Mouse (Mus musculus): Measurements from ENCODE around the gene Wdr92. TPM values are rescaled to one million over a fixed set of nuclear protein-coding genes. Genes with fewer than 3 reads are reported as not detected.

Gene Wdr92
- polyA plus RNA-seq (2015; fragmentation: Nextera tagmentation; extraction: Ambion mirVana), result 27.5 and 27.6 TPM in 2 replicates

DNA sequence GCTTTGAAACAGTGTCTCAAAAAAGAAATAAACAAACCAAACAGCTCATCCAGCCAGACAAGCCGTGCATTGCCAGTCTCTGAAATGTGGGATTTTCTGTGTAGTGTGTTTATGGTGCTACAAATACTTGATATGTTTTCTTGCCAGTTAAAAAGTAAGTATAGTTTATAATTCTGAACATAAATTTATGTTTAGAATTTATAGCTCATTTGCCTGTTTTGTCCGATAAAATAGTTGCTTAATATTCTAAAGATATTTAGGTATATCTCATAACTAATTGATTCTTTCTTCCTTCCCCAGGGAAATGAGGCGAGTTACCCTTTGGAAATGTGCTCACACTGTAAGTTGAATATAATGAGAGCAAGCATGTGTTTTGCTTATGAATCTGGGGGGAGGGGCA is at the start of gene Wdr92:
TSS of gene Wdr92 (plus strand) at position 301 of the 400 bp plus-strand sequence.
- no peaks in the 10 kb centered on the region for H3K27me3 ChIP-seq
- 83% methylated on average over 3 of the region's 3 CpGs for WGBS
- no peaks in the 10 kb centered on the region for H3K9me3 ChIP-seq (replicated peaks)
- no peaks in the 10 kb centered on the region for H3K4me1 ChIP-seq
- H3K4me2 ChIP-seq, result no peak within 1 kb of the TSS
- H3K4me3 ChIP-seq (replicated peaks), result no peak within 1 kb of the TSS
- no peak within 1 kb of the TSS for H3K27ac ChIP-seq
- no peak for ATAC-seq (replicated peaks; ENCODE audit: low FRiP score)
- no peaks in the 10 kb centered on the region for H3K36me3 ChIP-seq
- no peak within 1 kb of the TSS for H3K9ac ChIP-seq

DNA sequence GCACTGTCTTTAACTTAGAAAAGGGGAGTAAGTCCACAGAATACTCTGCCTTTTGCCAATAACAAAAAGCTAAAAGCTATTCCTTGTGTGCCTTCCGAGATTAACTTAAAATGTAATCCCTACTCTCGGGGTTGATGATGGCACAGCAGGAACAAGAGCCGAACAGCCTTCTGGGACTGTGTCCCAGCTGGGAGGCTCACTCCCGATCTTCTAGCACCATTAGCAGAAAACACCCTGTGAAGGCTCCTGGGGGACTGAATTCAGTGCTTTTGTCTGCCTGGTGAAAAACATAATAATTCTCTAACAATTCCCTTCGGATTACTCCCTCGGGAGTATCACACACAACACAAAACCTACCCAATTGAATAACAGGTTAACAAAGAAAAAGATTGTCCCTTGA is 46.3 kb upstream of the Wdr92 start:
- Histone ChIP-seq H3K9ac (no peak overlapping the region), H3K4me2 (no peak overlapping the region), H3K9me3 (replicated peaks) (no peaks in the 10 kb centered on the region), H3K4me3 (replicated peaks) (no peak overlapping the region), H3K27me3 (no peaks in the 10 kb centered on the region), H3K36me3 (no peaks in the 10 kb centered on the region), H3K27ac (no peak overlapping the region), H3K4me1 (no peaks in the 10 kb centered on the region)
- ATAC-seq (replicated peaks; ENCODE audit: low FRiP score), result no peak
- 48% methylated on average over 6 of the region's 6 CpGs for WGBS

DNA sequence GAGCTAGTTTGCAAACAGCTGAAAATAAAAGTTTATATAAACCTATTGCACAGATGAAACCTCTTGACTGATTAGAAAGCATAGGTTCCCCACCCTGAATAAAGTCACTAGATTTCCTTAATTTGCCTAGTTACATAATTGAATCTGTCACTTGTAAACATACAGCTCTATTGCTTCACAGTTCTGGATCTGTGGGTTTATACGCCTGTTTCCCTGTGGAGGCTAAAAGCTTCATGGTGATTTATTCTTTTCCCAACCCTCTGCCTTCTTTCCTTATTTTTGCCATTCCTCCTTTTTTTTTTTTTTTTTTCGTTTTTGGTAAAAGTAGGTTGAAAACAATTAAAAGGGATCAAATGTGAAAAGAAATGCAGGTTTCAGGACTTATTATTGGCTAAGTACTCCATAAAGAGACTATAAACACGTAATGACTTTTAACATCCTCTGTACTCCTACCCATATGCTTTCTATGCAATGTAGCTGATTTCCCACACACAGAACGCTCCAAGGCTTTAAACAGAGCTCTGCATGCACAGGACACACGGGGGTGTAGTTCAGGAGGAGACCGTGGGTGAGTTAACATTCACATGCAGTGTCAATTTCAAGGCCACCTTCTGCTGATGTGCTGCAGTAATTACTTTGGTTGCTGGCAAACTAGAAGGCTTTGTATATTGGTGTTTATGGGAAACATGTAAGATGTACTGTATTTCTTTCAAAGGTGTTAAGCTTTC is 43.4 kb upstream of the Wdr92 start:
- Histone ChIP-seq H3K9ac (no peak overlapping the region), H3K4me1 (no peaks in the 10 kb centered on the region), H3K4me2 (no peak overlapping the region), H3K36me3 (no peaks in the 10 kb centered on the region), H3K27me3 (no peaks in the 10 kb centered on the region), H3K9me3 (replicated peaks) (no peaks in the 10 kb centered on the region), H3K27ac (no peak overlapping the region), H3K4me3 (replicated peaks) (no peak overlapping the region)
- WGBS, result 42% methylated on average over 6 of the region's 6 CpGs
- ATAC-seq (replicated peaks; ENCODE audit: low FRiP score), result no peak

DNA sequence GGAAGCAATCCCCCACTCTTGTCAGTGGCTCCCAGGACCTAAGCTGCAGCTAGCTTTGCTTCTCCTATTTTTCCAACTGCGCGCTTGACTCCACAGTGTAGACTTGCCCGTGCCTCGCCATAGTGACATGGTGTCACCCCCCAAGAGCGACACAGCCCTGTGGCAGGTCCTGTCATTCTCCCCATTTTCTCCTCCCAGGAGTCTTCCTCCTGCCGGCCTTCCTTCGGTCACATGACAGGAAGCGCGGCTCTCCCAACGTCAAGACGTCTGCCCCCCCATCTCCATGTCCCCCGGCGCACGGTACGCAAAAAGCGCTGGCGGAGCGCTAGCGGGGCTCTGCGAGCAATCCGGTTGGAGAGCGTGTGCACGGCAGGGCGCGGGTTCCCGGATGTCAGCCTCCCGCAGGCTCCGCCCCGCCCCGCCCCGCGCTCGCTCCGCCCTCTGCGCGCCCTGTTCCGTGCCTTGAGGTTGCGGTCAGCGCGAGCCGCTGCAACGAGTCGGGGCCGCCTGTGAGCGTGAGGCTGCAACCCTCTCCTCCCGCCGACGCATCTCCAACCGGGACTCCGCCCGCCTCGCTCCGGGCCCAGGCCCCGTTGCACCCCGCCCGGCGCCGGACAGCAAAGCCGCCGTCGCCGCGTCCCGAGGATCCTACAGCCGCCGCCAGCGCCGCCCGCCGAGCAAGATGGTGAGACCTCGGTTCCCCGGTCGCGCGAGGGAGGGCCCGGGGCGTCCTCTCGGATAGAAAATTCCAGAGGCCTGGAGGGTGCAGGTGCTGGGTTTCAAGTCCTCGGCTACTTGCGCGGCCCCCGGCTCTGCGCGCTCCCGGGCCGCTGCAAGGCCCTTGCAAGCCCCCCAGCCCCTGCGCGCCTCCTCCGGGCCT is 22.8 kb upstream of the Wdr92 start, which contains the start of gene Ppp3r1:
TSS of gene Ppp3r1 (plus strand) at position 406 of the 880 bp plus-strand sequence.
- Histone ChIP-seq H3K4me1 (peaks cover 23% of the 10 kb centered on the region), H3K4me2 (peak within 1 kb of the TSS; percentile 83), H3K9ac (peak within 1 kb of the TSS; percentile 99), H3K36me3 (no peaks in the 10 kb centered on the region), H3K4me3 (replicated peaks) (peak within 1 kb of the TSS; percentile 80), H3K27me3 (no peaks in the 10 kb centered on the region), H3K9me3 (replicated peaks) (no peaks in the 10 kb centered on the region), H3K27ac (peak within 1 kb of the TSS; percentile 98)
- WGBS, result under 1% methylated on average over 86 of the region's 89 CpGs
- ATAC-seq (replicated peaks; ENCODE audit: low FRiP score), result peak; percentile 98

DNA sequence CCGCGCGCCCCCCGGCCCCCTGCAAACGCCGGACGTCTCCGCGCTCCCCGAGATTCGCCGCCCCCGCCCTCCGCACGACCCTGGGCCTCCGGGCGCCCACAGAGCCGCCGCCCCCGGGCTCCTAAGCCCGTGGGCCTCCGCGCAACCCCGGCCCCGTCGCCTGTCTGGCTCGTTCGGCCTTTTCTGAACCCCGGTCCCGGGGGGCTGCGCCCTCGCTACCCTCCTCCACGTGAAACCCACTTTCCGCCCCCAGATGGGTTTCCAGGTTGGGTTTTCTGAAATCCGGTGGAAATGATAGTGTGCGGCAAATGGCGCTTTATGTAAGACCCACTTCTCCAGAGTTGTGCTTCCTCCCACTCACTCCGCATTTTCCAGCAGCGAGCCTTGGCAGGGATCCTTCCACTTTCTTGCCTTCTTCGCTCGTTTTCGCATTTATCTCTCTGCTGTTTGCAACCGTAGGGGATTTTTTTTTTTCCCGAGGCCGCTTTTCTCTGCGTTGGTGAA is 22.1 kb upstream of the Wdr92 start:
- peak overlapping the region; percentile 98 for H3K27ac ChIP-seq
- peak overlapping the region; percentile 99 for H3K9ac ChIP-seq
- ATAC-seq (replicated peaks; ENCODE audit: low FRiP score), result peak; percentile 61
- no peaks in the 10 kb centered on the region for H3K36me3 ChIP-seq
- H3K4me3 ChIP-seq (replicated peaks), result peak overlapping the region; percentile 80
- H3K4me2 ChIP-seq, result peak overlapping the region; percentile 83
- WGBS, result under 1% methylated on average over 43 of the region's 46 CpGs
- peaks cover 25% of the 10 kb centered on the region for H3K4me1 ChIP-seq
- H3K9me3 ChIP-seq (replicated peaks), result no peaks in the 10 kb centered on the region
- H3K27me3 ChIP-seq, result no peaks in the 10 kb centered on the region

DNA sequence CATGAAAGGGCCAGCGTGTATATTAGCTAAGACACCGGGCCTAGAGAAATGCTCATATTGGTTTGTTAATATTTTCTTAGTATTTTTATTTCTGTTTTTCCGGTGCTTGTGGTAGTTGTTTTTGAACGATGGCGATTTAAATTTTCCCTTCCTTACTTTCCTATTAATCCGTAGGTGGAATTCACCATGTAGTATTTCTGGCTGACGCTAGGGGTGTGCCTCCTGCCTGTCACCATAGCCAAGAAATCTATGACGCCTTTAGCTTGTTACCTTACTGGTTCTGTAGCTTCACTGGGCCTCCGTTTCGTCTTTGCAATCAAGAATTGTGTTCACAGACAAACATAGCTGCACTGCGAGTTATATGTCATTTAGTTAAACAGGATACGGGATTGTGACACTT is 21.7 kb upstream of the Wdr92 start:
- H3K27me3 ChIP-seq, result no peaks in the 10 kb centered on the region
- peak overlapping the region; percentile 80 for H3K4me3 ChIP-seq (replicated peaks)
- peak overlapping the region; percentile 98 for H3K27ac ChIP-seq
- H3K4me2 ChIP-seq, result peak overlapping the region; percentile 83
- H3K9me3 ChIP-seq (replicated peaks), result no peaks in the 10 kb centered on the region
- 1% methylated on average over 12 of the region's 12 CpGs for WGBS
- peak overlapping the region; percentile 99 for H3K9ac ChIP-seq
- no peak for ATAC-seq (replicated peaks; ENCODE audit: low FRiP score)
- peaks cover 28% of the 10 kb centered on the region for H3K4me1 ChIP-seq
- H3K36me3 ChIP-seq, result no peaks in the 10 kb centered on the region

DNA sequence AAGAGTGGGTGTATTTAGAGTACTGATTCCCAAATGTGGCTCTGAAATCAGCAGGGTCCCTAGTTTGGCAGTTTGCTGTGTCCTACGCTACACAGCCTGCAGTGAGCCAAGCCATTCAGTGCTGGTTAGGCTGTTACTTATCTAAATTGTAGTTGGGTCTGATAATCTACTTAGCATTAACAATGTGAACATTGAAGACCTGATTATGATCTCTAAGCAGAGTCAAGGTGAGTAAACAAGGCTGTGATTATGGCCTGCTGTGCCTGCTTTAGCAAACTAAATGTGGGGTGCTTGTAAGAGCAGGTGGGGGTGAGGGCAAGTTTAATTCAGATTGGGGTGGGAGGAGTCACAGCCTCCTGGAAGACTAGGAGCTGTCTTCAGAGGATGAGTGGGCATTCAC is 18.0 kb upstream of the Wdr92 start:
- H3K36me3 ChIP-seq, result no peaks in the 10 kb centered on the region
- no peak for ATAC-seq (replicated peaks; ENCODE audit: low FRiP score)
- no peak overlapping the region for H3K4me3 ChIP-seq (replicated peaks)
- no peaks in the 10 kb centered on the region for H3K9me3 ChIP-seq (replicated peaks)
- H3K27ac ChIP-seq, result no peak overlapping the region
- no peaks in the 10 kb centered on the region for H3K27me3 ChIP-seq
- peaks cover 48% of the 10 kb centered on the region for H3K4me1 ChIP-seq
- 68% methylated on average over 1 of the region's 1 CpGs for WGBS
- H3K9ac ChIP-seq, result no peak overlapping the region
- no peak overlapping the region for H3K4me2 ChIP-seq

DNA sequence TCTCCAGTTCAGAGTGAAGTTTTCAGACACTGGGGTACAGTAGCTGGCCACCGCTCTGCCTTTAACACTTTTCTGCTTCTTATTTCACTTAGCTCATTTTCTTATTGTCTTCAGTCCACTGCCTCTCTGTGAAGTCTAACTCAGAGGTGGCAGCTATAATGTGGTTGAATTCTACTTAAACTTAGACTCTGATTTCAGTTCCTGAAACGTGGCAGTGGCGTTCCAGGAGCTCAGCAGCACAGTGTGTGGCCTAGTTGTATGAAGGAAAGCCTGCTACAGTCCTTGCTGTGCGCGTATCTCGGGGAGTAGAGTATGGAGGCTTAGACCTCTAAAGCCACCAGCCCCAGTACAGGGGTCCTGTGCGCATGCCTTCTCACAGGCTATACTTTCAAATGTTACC is 15.3 kb upstream of the Wdr92 start:
- ATAC-seq (replicated peaks; ENCODE audit: low FRiP score), result no peak
- WGBS, result 82% methylated on average over 7 of the region's 7 CpGs
- Histone ChIP-seq H3K27me3 (no peaks in the 10 kb centered on the region), H3K9ac (no peak overlapping the region), H3K27ac (no peak overlapping the region), H3K4me3 (replicated peaks) (no peak overlapping the region), H3K36me3 (no peaks in the 10 kb centered on the region), H3K4me1 (peaks cover 49% of the 10 kb centered on the region), H3K9me3 (replicated peaks) (no peaks in the 10 kb centered on the region), H3K4me2 (no peak overlapping the region)

DNA sequence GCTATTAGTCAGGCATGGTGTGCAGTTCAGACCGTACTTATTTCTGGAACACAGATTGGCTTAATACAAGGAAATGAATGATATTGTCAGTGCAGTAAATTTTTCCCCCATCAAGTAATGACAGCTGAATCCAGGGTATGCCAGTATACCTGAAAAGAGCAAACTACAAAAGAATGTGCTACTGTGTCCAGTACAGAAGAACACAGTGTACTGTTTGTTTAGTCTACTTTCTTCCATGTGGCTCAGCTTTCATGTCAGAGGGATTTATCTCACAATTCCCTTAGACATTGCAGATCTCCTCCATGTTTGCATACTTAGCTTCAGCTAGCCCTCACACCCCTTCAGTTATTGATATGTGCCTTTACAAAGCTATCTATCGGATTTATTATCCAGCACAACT is 12.6 kb upstream of the Wdr92 start:
- 73% methylated on average over 2 of the region's 2 CpGs for WGBS
- H3K4me3 ChIP-seq (replicated peaks), result no peak overlapping the region
- no peaks in the 10 kb centered on the region for H3K27me3 ChIP-seq
- H3K4me2 ChIP-seq, result no peak overlapping the region
- no peak overlapping the region for H3K9ac ChIP-seq
- H3K9me3 ChIP-seq (replicated peaks), result no peaks in the 10 kb centered on the region
- no peak overlapping the region for H3K27ac ChIP-seq
- no peak for ATAC-seq (replicated peaks; ENCODE audit: low FRiP score)
- H3K36me3 ChIP-seq, result peaks cover 13% of the 10 kb centered on the region; the same call in 1 of the 2 replicates
- H3K4me1 ChIP-seq, result peaks cover 35% of the 10 kb centered on the region

DNA sequence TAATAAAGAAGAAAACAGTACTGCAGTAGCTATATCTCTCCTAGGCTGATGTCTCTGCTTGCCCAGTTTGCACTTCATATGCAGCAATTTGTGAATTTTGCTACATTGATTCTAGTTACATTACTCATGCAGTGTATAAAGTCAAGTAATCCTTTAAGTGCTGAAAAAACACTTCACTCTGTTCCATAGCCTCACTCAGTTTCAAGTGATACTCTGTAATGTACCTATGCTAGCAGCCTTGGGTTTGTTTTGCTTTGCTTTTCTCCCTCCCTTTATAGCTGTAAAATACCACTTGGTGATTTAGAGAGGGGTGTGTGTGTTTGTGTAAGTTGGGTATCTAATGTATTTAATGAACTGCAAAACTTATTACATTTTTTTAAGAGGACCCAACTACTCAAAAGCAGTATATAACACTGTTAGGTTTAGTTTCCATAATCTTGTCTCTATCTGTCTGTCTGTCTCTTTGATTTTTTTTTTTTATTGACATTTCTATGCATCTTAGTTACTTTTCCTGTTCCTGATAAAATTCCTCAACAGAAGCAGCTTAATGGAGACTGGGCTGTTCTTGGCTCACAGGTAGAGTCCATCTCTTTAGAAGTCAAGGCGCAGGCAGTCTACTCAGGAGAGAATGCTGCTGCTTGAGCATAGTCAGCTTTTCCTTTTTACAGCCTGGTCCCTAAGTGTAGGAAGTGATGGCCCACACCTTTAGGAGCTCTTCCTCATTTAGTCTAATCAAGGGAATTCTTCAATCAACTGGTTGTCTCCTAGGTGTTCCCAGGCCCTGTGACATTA is 10.8 kb upstream of the Wdr92 start:
- Histone ChIP-seq H3K27ac (no peak overlapping the region), H3K36me3 (peaks cover 15% of the 10 kb centered on the region; the same call in 1 of the 2 replicates), H3K9me3 (replicated peaks) (no peaks in the 10 kb centered on the region; the same call in 1 of the 2 replicates), H3K4me1 (peaks cover 22% of the 10 kb centered on the region), H3K4me3 (replicated peaks) (no peak overlapping the region), H3K4me2 (no peak overlapping the region), H3K9ac (no peak overlapping the region), H3K27me3 (no peaks in the 10 kb centered on the region)
- no peak for ATAC-seq (replicated peaks; ENCODE audit: low FRiP score)
- 92% methylated on average over 1 of the region's 1 CpGs for WGBS

DNA sequence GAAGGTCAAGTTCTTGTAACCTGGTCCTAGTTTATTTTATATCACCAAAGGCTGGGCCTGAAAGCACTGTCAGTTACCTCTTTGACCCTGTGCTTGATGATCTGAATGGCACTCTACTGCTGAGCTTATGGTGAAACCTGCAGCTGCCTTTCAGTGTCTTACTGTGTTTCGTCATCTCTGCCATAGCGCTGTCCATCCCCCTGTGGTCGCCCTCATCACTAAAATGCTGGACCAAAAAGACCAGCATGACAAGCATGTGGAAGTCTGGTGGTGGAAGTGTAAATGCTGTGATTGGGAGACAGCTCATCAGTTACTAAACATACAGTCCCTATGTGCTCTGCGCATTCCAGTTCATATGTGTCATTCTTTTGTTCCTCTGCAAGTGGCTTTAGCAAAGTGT is 9.6 kb upstream of the Wdr92 start:
- no peak for ATAC-seq (replicated peaks; ENCODE audit: low FRiP score)
- 92% methylated on average over 4 of the region's 4 CpGs for WGBS
- no peak overlapping the region for H3K4me2 ChIP-seq

More for the DNA sequence above, 9.6 kb upstream of the Wdr92 start:
- Histone ChIP-seq H3K27ac (no peak overlapping the region), H3K9ac (no peak overlapping the region), H3K9me3 (replicated peaks) (no peaks in the 10 kb centered on the region; the same call in 1 of the 2 replicates), H3K36me3 (peaks cover 15% of the 10 kb centered on the region; the same call in 1 of the 2 replicates), H3K4me3 (replicated peaks) (no peak overlapping the region), H3K27me3 (no peaks in the 10 kb centered on the region), H3K4me1 (peaks cover 14% of the 10 kb centered on the region)

All from kidney, embryonic 15.5 days (tissue).